Mouse (Mus musculus) cerebellum, adult 9-10 months (tissue): ENCODE results near the gene Bola1.
"Not testable (repeated sequence)": the region's sequence is repeated elsewhere in the genome, so short reads cannot be mapped to it uniquely, and the experiment has no call there.

ENCODE experiments used
- DNase-seq: peaks from one replicate; pipeline ENCODE4 v3.0.0; 2022

Gene Bola1

GRCm38 (mm10) chr3:96219661-96220130, at the start of gene Bola1, which contains the start of gene Hist2h2ab:
Gene Bola1, minus strand, starts transcription at chr3:96219709.
Gene Hist2h2ab, plus strand, starts transcription at chr3:96219865.
- DNase-seq: peak; percentile 94

- DNase-seq: not testable (repeated sequence)
These were observed 49.4 kb upstream of the Bola1 start for GRCm38 (mm10) chr3:96268776-96269378.

GRCm38 (mm10) chr3:96268051-96268775, 48.7 kb upstream of the Bola1 start, which contains the start of gene Hist2h3b:
Gene Hist2h3b, plus strand, starts transcription at chr3:96268654.
- DNase-seq: peak; percentile 90

GRCm38 (mm10) chr3:96267541-96267940, 48.0 kb upstream of the Bola1 start:
- no peak for DNase-seq

GRCm38 (mm10) chr3:96266132-96266710, 46.7 kb upstream of the Bola1 start:
- peak; percentile 34 for DNase-seq

- DNase-seq: no peak
These were observed 45.0 kb upstream of the Bola1 start for GRCm38 (mm10) chr3:96264404-96264949.

GRCm38 (mm10) chr3:96263558-96264403, 44.3 kb upstream of the Bola1 start:
- DNase-seq: peak; percentile 63

- peak; percentile 100 for DNase-seq
These were observed 43.6 kb upstream of the Bola1 start, which contains the start of gene Hist2h4 for GRCm38 (mm10) chr3:96262979-96263550. Gene Hist2h4, minus strand, starts transcription at chr3:96263311.

GRCm38 (mm10) chr3:96262216-96262875, 42.8 kb upstream of the Bola1 start:
- DNase-seq: peak; percentile 95

- DNase-seq: no peak
These were observed 42.1 kb upstream of the Bola1 start for GRCm38 (mm10) chr3:96261623-96262022.

- peak; percentile 47 for DNase-seq
These were observed 40.7 kb upstream of the Bola1 start for GRCm38 (mm10) chr3:96260220-96260619.

- no peak for DNase-seq
These were observed 37.7 kb upstream of the Bola1 start for GRCm38 (mm10) chr3:96257190-96257589.

GRCm38 (mm10) chr3:96255926-96256593, 36.6 kb upstream of the Bola1 start:
- no peak for DNase-seq

GRCm38 (mm10) chr3:96254683-96255355, 35.3 kb upstream of the Bola1 start:
- DNase-seq: no peak

- no peak for DNase-seq
These were observed 32.3 kb upstream of the Bola1 start for GRCm38 (mm10) chr3:96251787-96252186.

GRCm38 (mm10) chr3:96250890-96251289, 31.4 kb upstream of the Bola1 start:
- no peak for DNase-seq

GRCm38 (mm10) chr3:96249034-96249345, 29.5 kb upstream of the Bola1 start:
- no peak for DNase-seq

- no peak for DNase-seq
These were observed 28.9 kb upstream of the Bola1 start for GRCm38 (mm10) chr3:96248141-96249033.

- DNase-seq: peak; percentile 59
These were observed 28.0 kb upstream of the Bola1 start for GRCm38 (mm10) chr3:96247356-96248140.
